Mouse (Mus musculus): Measurements from ENCODE around the gene Dock9.
"Not testable (repeated sequence)": the region's sequence is repeated elsewhere in the genome, so short reads cannot be mapped to it uniquely, and the experiment has no call there.

The Dock9 gene

GRCm38 (mm10) chr14:121734217-121734616 lies 63.4 kb downstream of the Dock9 start:
- DNase-seq = no peak

- no peak for DNase-seq
These were observed 63.9 kb downstream of the Dock9 start for GRCm38 (mm10) chr14:121733694-121734093.

GRCm38 (mm10) chr14:121732196-121732595 lies 65.4 kb downstream of the Dock9 start:
- DNase-seq = peak in 1 of 2 experiments; percentile 35

- peak; percentile 40 to 71 for DNase-seq
These were observed 65.9 kb downstream of the Dock9 start for GRCm38 (mm10) chr14:121731688-121732168.

GRCm38 (mm10) chr14:121730966-121731365 lies 66.7 kb downstream of the Dock9 start:
- peak in 1 of 2 experiments; percentile 17 for DNase-seq

- DNase-seq = no peak
These were observed 69.6 kb downstream of the Dock9 start for GRCm38 (mm10) chr14:121727996-121728395.

GRCm38 (mm10) chr14:121724501-121724900 lies 73.1 kb downstream of the Dock9 start:
- DNase-seq = no peak

- DNase-seq = no peak
These were observed 74.9 kb downstream of the Dock9 start for GRCm38 (mm10) chr14:121722774-121723173.

- no peak for DNase-seq
These were observed 76.2 kb downstream of the Dock9 start for GRCm38 (mm10) chr14:121721431-121721830.

GRCm38 (mm10) chr14:121719638-121720601 lies 77.7 kb downstream of the Dock9 start:
- no peak for DNase-seq

GRCm38 (mm10) chr14:121714799-121715198 lies 82.8 kb downstream of the Dock9 start:
- DNase-seq = not testable (repeated sequence)

GRCm38 (mm10) chr14:121714268-121714667 lies 83.4 kb downstream of the Dock9 start:
- no peak for DNase-seq

GRCm38 (mm10) chr14:121713830-121714197 lies 83.8 kb downstream of the Dock9 start:
- no peak for DNase-seq

GRCm38 (mm10) chr14:121713166-121713829 lies 84.3 kb downstream of the Dock9 start:
- no peak for DNase-seq

GRCm38 (mm10) chr14:121711089-121711826 lies 86.4 kb downstream of the Dock9 start:
- DNase-seq = no peak

- no peak for DNase-seq
These were observed 87.5 kb downstream of the Dock9 start for GRCm38 (mm10) chr14:121710130-121710529.

GRCm38 (mm10) chr14:121708244-121708643 lies 89.4 kb downstream of the Dock9 start:
- DNase-seq = no peak

- no peak for DNase-seq
These were observed 91.1 kb downstream of the Dock9 start for GRCm38 (mm10) chr14:121706482-121706901.

- DNase-seq = no peak
These were observed 92.0 kb downstream of the Dock9 start for GRCm38 (mm10) chr14:121705644-121706043.

- no peak for DNase-seq
These were observed 95.1 kb downstream of the Dock9 start for GRCm38 (mm10) chr14:121702534-121702933.

- DNase-seq = no peak
These were observed 97.6 kb downstream of the Dock9 start for GRCm38 (mm10) chr14:121700013-121700412.

- no peak for DNase-seq
These were observed 99.1 kb downstream of the Dock9 start for GRCm38 (mm10) chr14:121698620-121698950.

Data from thymus, postnatal 36 days (tissue).